ENCODE assay signal across 24 mouse cellular contexts in the genomic region with DNA sequence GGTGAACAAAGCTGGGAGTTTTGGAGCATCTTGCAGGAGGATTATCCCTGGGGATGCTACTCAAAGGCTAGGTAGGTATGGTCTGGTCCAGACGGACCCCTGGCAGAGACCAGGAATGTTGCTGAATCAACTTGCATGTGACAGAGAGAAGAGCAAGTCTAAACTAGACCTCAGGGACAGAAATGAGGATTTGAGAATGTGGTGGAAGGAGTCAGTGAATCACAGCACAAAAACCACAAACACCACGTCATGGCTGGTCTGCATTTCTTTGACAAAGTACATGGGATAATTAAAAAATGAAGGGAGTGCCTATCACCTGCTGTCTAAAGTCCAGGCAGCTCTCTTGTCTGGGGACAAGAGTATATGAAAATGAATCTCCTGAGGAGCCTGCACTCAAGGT.
DNase-seq lines count a peak whose midpoint lies in the region; ATAC-seq and TF ChIP-seq lines count a peak whose summit lies in the region.
"Had no signal": no experiment of that assay in that cellular context is flagged by ENCODE, and none has a peak within 500 bp of the region (broad histone marks: within the 10 kb centered on the region; RNA-seq: fewer than 3 reads in every experiment).

No protein-coding gene starts in this region.

- DNase-seq in 3T3-L1 (ENCODE audit: low read depth, low spot score) (peak; percentile 69), ES-CJ7 (ENCODE audit: low read depth, low spot score) (peak; percentile 40)
- no peak for DNase-seq in kidney, adult 2 months
- DNase-seq in right cerebral cortex, postnatal 14 days, result no peak
- no peak for DNase-seq in embryo, embryonic 10 days (ENCODE audit: low spot score)
- DNase-seq: adrenal gland, postnatal 10 days; adrenal gland, postnatal 36 days; B cell, adult 2 months; cerebellum, adult 18-20 months; cerebellum, adult 9-10 months; cerebellum, postnatal 14 days; gastrocnemius, postnatal 25 days; heart, adult 2 months; heart, postnatal 14 days; heart, postnatal 4 days had no signal

- no peak overlapping the region for H3ac ChIP-seq in myocyte (ENCODE audit: control insufficient read depth, insufficient read length)

- no peaks in the 10 kb centered on the region for H3K79me2 ChIP-seq in myocyte (ENCODE audit: control insufficient read depth, insufficient read depth)

- H3K27me3 ChIP-seq in myocyte (ENCODE audit: control insufficient read depth, insufficient read depth, insufficient read length), result no peaks in the 10 kb centered on the region
- no peaks in the 10 kb centered on the region for H3K27me3 ChIP-seq in kidney, adult 2 months (replicated peaks; ENCODE audit: control insufficient read depth, insufficient read depth, low read length)
- H3K27me3 ChIP-seq in hindbrain, embryonic 12.5 days, result no peaks in the 10 kb centered on the region
- H3K27me3 ChIP-seq: forebrain, embryonic 15.5 days; hindbrain, embryonic 15.5 days; intestine, embryonic 15.5 days; Patski had no signal

- TF ChIP-seq POLR2A in myocyte (IDR thresholded peaks at IDR 0.05; ENCODE audit: insufficient read length, low read depth), result no peak
- no peak for TF ChIP-seq POLR2A in kidney, adult 2 months (IDR thresholded peaks at IDR 0.05; ENCODE audit: low read depth, low read length)

- H3K27ac ChIP-seq in kidney, adult 2 months (ENCODE audit: insufficient read depth, low read depth, low read length), result no peak overlapping the region
- H3K27ac ChIP-seq in hindbrain, embryonic 12.5 days, result no peak overlapping the region
- H3K27ac ChIP-seq: forebrain, embryonic 15.5 days; heart, adult 2 months; heart, embryonic 10.5 days; heart, embryonic 13.5 days; hindbrain, embryonic 15.5 days; intestine, embryonic 15.5 days had no signal

- H3K4me1 ChIP-seq in kidney, adult 2 months (ENCODE audit: control insufficient read depth, insufficient read depth, low read length), result peaks cover 9% of the 10 kb centered on the region; the same call in 1 of the 2 replicates
- H3K4me1 ChIP-seq in hindbrain, embryonic 12.5 days, result no peaks in the 10 kb centered on the region
- H3K4me1 ChIP-seq: forebrain, embryonic 15.5 days; heart, embryonic 10.5 days; heart, embryonic 13.5 days; hindbrain, embryonic 15.5 days had no signal

- H3K9me3 ChIP-seq in hindbrain, embryonic 12.5 days (replicated peaks), result no peaks in the 10 kb centered on the region
- H3K9me3 ChIP-seq: forebrain, embryonic 15.5 days; heart, embryonic 10.5 days; heart, embryonic 13.5 days; hindbrain, embryonic 15.5 days; intestine, embryonic 15.5 days had no signal

- no peaks in the 10 kb centered on the region for H3K36me3 ChIP-seq in myocyte (ENCODE audit: control insufficient read depth, insufficient read depth)
- no peaks in the 10 kb centered on the region for H3K36me3 ChIP-seq in kidney, adult 2 months (ENCODE audit: control insufficient read depth, insufficient read depth, low read length)
- no peaks in the 10 kb centered on the region for H3K36me3 ChIP-seq in hindbrain, embryonic 12.5 days
- H3K36me3 ChIP-seq: forebrain, embryonic 15.5 days; heart, embryonic 10.5 days; heart, embryonic 13.5 days; hindbrain, embryonic 15.5 days; intestine, embryonic 15.5 days had no signal

- 80% methylated on average over 2 of the region's 2 CpGs for WGBS in kidney, adult 2 months
- WGBS in hindbrain, embryonic 12.5 days, result 76% methylated on average over 2 of the region's 2 CpGs

- no peak overlapping the region for H3K9ac ChIP-seq in hindbrain, embryonic 12.5 days
- H3K9ac ChIP-seq: forebrain, embryonic 15.5 days; heart, embryonic 13.5 days; hindbrain, embryonic 15.5 days; intestine, embryonic 15.5 days had no signal

- peak overlapping the region; percentile 3 for H3K4me2 ChIP-seq in myocyte (ENCODE audit: low read depth)
- H3K4me2 ChIP-seq in hindbrain, embryonic 12.5 days (replicated peaks), result no peak overlapping the region
- H3K4me2 ChIP-seq: forebrain, embryonic 15.5 days; heart, embryonic 13.5 days; hindbrain, embryonic 15.5 days; intestine, embryonic 15.5 days had no signal

- ATAC-seq in granulocyte monocyte progenitor cell, adult 5-6 weeks (replicated peaks; ENCODE audit: poor library complexity, severe bottlenecking), result peak; percentile 24; the same call in 1 of the 2 replicates
- ATAC-seq in hindbrain, embryonic 12.5 days (ENCODE audit: low FRiP score), result no peak
- ATAC-seq: forebrain, embryonic 15.5 days; intestine, embryonic 15.5 days; Patski had no signal

- TF ChIP-seq CTCF in kidney, adult 2 months (conservative IDR thresholded peaks at IDR 0.05; ENCODE audit: insufficient read depth, insufficient read length, low read depth, low read length), result no peak

- H3K4me3 ChIP-seq in myocyte, result no peak overlapping the region
- H3K4me3 ChIP-seq in kidney, adult 2 months (ENCODE audit: insufficient read depth, low read depth, low read length), result no peak overlapping the region
- no peak overlapping the region for H3K4me3 ChIP-seq in hindbrain, embryonic 12.5 days
- H3K4me3 ChIP-seq: forebrain, embryonic 15.5 days; heart, adult 2 months; heart, embryonic 10.5 days; heart, embryonic 13.5 days; hindbrain, embryonic 15.5 days; intestine, embryonic 15.5 days had no signal

TF ChIP-seq in myocyte, 11 proteins besides CTCF, POLR2A, EP300 and RAD21:
- no peak for TF ChIP-seq TCF12 (IDR thresholded peaks at IDR 0.05; ENCODE audit: insufficient read depth, poor library complexity, severe bottlenecking)
- TF ChIP-seq TCF3 (IDR thresholded peaks at IDR 0.05; ENCODE audit: insufficient read length, low read depth), result no peak
- no peak for TF ChIP-seq E2F4 (IDR thresholded peaks at IDR 0.05; ENCODE audit: insufficient read depth)

Comparison
In these comparisons a context has a peak if more than half of its experiments do, and no peak if none do; other contexts are left out.
1. DNase-seq: peak in 3T3-L1 (single experiment) and ES-CJ7 (single experiment); none in kidney, adult 2 months (single experiment), right cerebral cortex, postnatal 14 days (single experiment) and embryo, embryonic 10 days (single experiment).